Mouse (Mus musculus): Measurements from ENCODE around the gene Zhx3. TPM values are rescaled to one million over a fixed set of nuclear protein-coding genes. Genes with fewer than 3 reads are reported as not detected.

Zhx3 gene
- polyA plus RNA-seq, 1 experiment from 2014 or later: 10.7 TPM

- DNase-seq (ENCODE audit: low spot score) (peak; percentile 44), ATAC-seq (ENCODE audit: insufficient read depth, low FRiP score, low TSS enrichment) (no peak)
- Histone ChIP-seq H3K4me2 (ENCODE audit: low read depth) (no peak overlapping the region), H3K4me1 (ENCODE audit: control insufficient read depth, insufficient read depth, low read length) (no peaks in the 10 kb centered on the region), H3K9ac (ENCODE audit: low read length) (no peak overlapping the region), H3K27ac (ENCODE audit: low read depth, low read length) (no peak overlapping the region), H3K36me3 (ENCODE audit: control insufficient read depth, insufficient read depth, low read length) (peaks cover 37% of the 10 kb centered on the region), H3K9me3 (ENCODE audit: control insufficient read depth, low read length) (no peaks in the 10 kb centered on the region), H3K4me3 (ENCODE audit: low read depth, low read length) (no peak overlapping the region), H3K27me3 (ENCODE audit: control insufficient read depth, insufficient read depth, low read length) (no peaks in the 10 kb centered on the region)
- 74% methylated on average over 5 of the region's 5 CpGs for WGBS
Observed at GRCm38 (mm10) chr2:160717269-160717668, 155.5 kb downstream of the Zhx3 start.

- no peaks in the 10 kb centered on the region for H3K9me3 ChIP-seq (ENCODE audit: control insufficient read depth, low read length)
- H3K36me3 ChIP-seq (ENCODE audit: control insufficient read depth, insufficient read depth, low read length): peaks cover 36% of the 10 kb centered on the region
- no peak overlapping the region for H3K27ac ChIP-seq (ENCODE audit: low read depth, low read length)
- H3K4me3 ChIP-seq (ENCODE audit: low read depth, low read length): no peak overlapping the region
- no peaks in the 10 kb centered on the region for H3K27me3 ChIP-seq (ENCODE audit: control insufficient read depth, insufficient read depth, low read length)
- ATAC-seq (ENCODE audit: insufficient read depth, low FRiP score, low TSS enrichment): no peak
- H3K4me2 ChIP-seq (ENCODE audit: low read depth): no peak overlapping the region
- no peaks in the 10 kb centered on the region for H3K4me1 ChIP-seq (ENCODE audit: control insufficient read depth, insufficient read depth, low read length)
- H3K9ac ChIP-seq (ENCODE audit: low read length): no peak overlapping the region
- DNase-seq (ENCODE audit: low spot score): no peak
- WGBS: 91% methylated on average over 4 of the region's 4 CpGs
Observed at GRCm38 (mm10) chr2:160715463-160716030, 157.3 kb downstream of the Zhx3 start.

GRCm38 (mm10) chr2:160707673-160708072, 165.1 kb downstream of the Zhx3 start:
- Histone ChIP-seq H3K4me3 (ENCODE audit: low read depth, low read length) (no peak overlapping the region), H3K27ac (ENCODE audit: low read depth, low read length) (no peak overlapping the region), H3K36me3 (ENCODE audit: control insufficient read depth, insufficient read depth, low read length) (peaks cover 7% of the 10 kb centered on the region), H3K4me1 (ENCODE audit: control insufficient read depth, insufficient read depth, low read length) (no peaks in the 10 kb centered on the region), H3K9ac (ENCODE audit: low read length) (no peak overlapping the region), H3K9me3 (ENCODE audit: control insufficient read depth, low read length) (no peaks in the 10 kb centered on the region), H3K27me3 (ENCODE audit: control insufficient read depth, insufficient read depth, low read length) (no peaks in the 10 kb centered on the region), H3K4me2 (ENCODE audit: low read depth) (no peak overlapping the region)
- no peak for DNase-seq (ENCODE audit: low spot score)
- 88% methylated on average over 3 of the region's 3 CpGs for WGBS
- no peak for ATAC-seq (ENCODE audit: insufficient read depth, low FRiP score, low TSS enrichment)

DNA sequence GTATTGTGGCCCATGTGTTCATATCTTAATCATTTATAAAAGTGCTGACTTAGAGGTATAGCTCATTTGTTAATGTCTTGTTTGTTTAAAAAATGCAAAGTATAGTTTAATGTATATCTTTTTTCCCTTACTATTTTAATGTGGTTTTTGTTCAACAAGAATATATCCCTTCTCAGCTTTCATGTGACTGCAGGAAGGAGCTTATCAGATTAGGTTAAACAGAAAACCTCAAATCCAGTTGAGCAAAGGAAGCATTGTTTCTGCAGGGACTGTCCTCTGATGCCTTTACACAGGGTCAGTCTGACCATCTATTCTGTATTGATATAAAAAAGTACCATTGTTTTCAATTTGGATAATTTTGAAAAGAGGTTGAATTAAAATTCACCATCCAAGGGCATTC, 170.0 kb downstream of the Zhx3 start:
- no peak overlapping the region for H3K27ac ChIP-seq (ENCODE audit: low read depth, low read length)
- DNase-seq (ENCODE audit: low spot score): no peak
- no peak for ATAC-seq (ENCODE audit: insufficient read depth, low FRiP score, low TSS enrichment)
- no peaks in the 10 kb centered on the region for H3K4me1 ChIP-seq (ENCODE audit: control insufficient read depth, insufficient read depth, low read length)
- H3K4me2 ChIP-seq (ENCODE audit: low read depth): no peak overlapping the region
- H3K27me3 ChIP-seq (ENCODE audit: control insufficient read depth, insufficient read depth, low read length): no peaks in the 10 kb centered on the region
- H3K9me3 ChIP-seq (ENCODE audit: control insufficient read depth, low read length): no peaks in the 10 kb centered on the region
- no peak overlapping the region for H3K9ac ChIP-seq (ENCODE audit: low read length)
- H3K36me3 ChIP-seq (ENCODE audit: control insufficient read depth, insufficient read depth, low read length): peaks cover 7% of the 10 kb centered on the region
- no peak overlapping the region for H3K4me3 ChIP-seq (ENCODE audit: low read depth, low read length)

- H3K27ac ChIP-seq (ENCODE audit: low read depth, low read length): no peak overlapping the region
- no peak for DNase-seq (ENCODE audit: low spot score)
- H3K4me2 ChIP-seq (ENCODE audit: low read depth): no peak overlapping the region
- ATAC-seq (ENCODE audit: insufficient read depth, low FRiP score, low TSS enrichment): no peak
- H3K9me3 ChIP-seq (ENCODE audit: control insufficient read depth, low read length): no peaks in the 10 kb centered on the region
- H3K27me3 ChIP-seq (ENCODE audit: control insufficient read depth, insufficient read depth, low read length): no peaks in the 10 kb centered on the region
- H3K36me3 ChIP-seq (ENCODE audit: control insufficient read depth, insufficient read depth, low read length): peaks cover 7% of the 10 kb centered on the region
- H3K4me1 ChIP-seq (ENCODE audit: control insufficient read depth, insufficient read depth, low read length): no peaks in the 10 kb centered on the region
- H3K4me3 ChIP-seq (ENCODE audit: low read depth, low read length): no peak overlapping the region
- H3K9ac ChIP-seq (ENCODE audit: low read length): no peak overlapping the region
- 91% methylated on average over 3 of the region's 3 CpGs for WGBS
Observed at GRCm38 (mm10) chr2:160701603-160702002, 171.2 kb downstream of the Zhx3 start.

- Histone ChIP-seq H3K4me1 (ENCODE audit: control insufficient read depth, insufficient read depth, low read length) (no peaks in the 10 kb centered on the region), H3K4me2 (ENCODE audit: low read depth) (no peak overlapping the region), H3K9ac (ENCODE audit: low read length) (no peak overlapping the region), H3K4me3 (ENCODE audit: low read depth, low read length) (no peak overlapping the region), H3K27me3 (ENCODE audit: control insufficient read depth, insufficient read depth, low read length) (no peaks in the 10 kb centered on the region), H3K9me3 (ENCODE audit: control insufficient read depth, low read length) (no peaks in the 10 kb centered on the region), H3K36me3 (ENCODE audit: control insufficient read depth, insufficient read depth, low read length) (peaks cover 7% of the 10 kb centered on the region), H3K27ac (ENCODE audit: low read depth, low read length) (no peak overlapping the region)
- WGBS: 88% methylated on average over 5 of the region's 5 CpGs
- ATAC-seq (ENCODE audit: insufficient read depth, low FRiP score, low TSS enrichment): no peak
- DNase-seq (ENCODE audit: low spot score): no peak
Observed at GRCm38 (mm10) chr2:160700271-160700670, 172.5 kb downstream of the Zhx3 start.

Other genes with a start within 250 kb of the Zhx3 start
- gene Top1, start 227.1 kb downstream of the Zhx3 start, polyA plus RNA-seq (2014; fragmentation: Nextera tagmentation; extraction: Ambion mirVana): 101 and 105 TPM in 2 replicates
- 74.8 and 80.6 TPM in 2 replicates for gene Plcg1, start 141.7 kb downstream of the Zhx3 start, polyA plus RNA-seq (2014; fragmentation: Nextera tagmentation; extraction: Ambion mirVana)
- 0.24 and 0.29 TPM in 2 replicates for gene Lpin3, start 7.7 kb upstream of the Zhx3 start, polyA plus RNA-seq (2014; fragmentation: Nextera tagmentation; extraction: Ambion mirVana)
- 0.68 and 1.1 TPM in 2 replicates for gene Emilin3, start 39.3 kb upstream of the Zhx3 start, polyA plus RNA-seq (2014; fragmentation: Nextera tagmentation; extraction: Ambion mirVana)
- 32.4 and 35.4 TPM in 2 replicates for gene Chd6, start 236.1 kb upstream of the Zhx3 start, polyA plus RNA-seq (2014; fragmentation: Nextera tagmentation; extraction: Ambion mirVana)

Data from neural tube, embryonic 11.5 days (tissue).